Mouse (Mus musculus): Measurements from ENCODE around the gene Atxn1l. TPM values are rescaled to one million over a fixed set of nuclear protein-coding genes. Genes with fewer than 3 reads are reported as not detected.
A peak's percentile ranks its signal among the peaks of the same experiment; 100 is the strongest.

Gene Atxn1l
- total RNA-seq, 2 experiments from 2014 or later, result 20.4 to 21.9 TPM

GRCm38 (mm10) chr8:109754696-109755095 is 17.2 kb upstream of the Atxn1l start:
- no peak for TF ChIP-seq CTCF (IDR thresholded peaks at IDR 0.05)
- intact Hi-C loops (cut with DNase I), result no loop called here
- Histone ChIP-seq H3K4me3 (no peak overlapping the region), H3K27ac (no peak overlapping the region)
- no peak for DNase-seq

GRCm38 (mm10) chr8:109751731-109752485 is 14.4 kb upstream of the Atxn1l start:
- TF ChIP-seq CTCF (IDR thresholded peaks at IDR 0.05), result no peak
- intact Hi-C loops (cut with DNase I), result no loop called here
- Histone ChIP-seq H3K4me3 (no peak overlapping the region), H3K27ac (no peak overlapping the region)
- no peak for DNase-seq

GRCm38 (mm10) chr8:109750699-109751098 is 13.2 kb upstream of the Atxn1l start:
- Histone ChIP-seq H3K4me3 (no peak overlapping the region), H3K27ac (no peak overlapping the region)
- intact Hi-C loops (cut with DNase I), result no loop called here
- no peak for TF ChIP-seq CTCF (IDR thresholded peaks at IDR 0.05)
- DNase-seq, result no peak

DNA sequence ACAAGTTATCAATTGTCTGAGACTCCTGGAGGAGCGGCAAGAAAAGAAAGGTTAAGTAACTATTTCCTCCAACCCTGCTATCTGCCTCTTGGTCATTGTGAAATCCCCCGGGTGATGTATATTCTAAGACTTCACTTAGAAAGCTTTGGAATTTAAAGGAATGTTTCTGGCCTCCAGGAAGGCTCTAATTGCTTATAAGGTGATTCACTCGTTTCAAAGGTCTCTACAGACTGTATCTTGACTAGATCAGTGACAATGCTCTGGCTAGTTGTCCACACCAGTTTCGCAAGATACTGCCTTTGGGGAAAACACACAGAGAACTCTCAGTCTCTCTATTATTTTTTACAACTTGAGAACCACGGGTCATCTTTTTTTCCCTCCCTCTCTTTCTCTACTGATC is 12.7 kb upstream of the Atxn1l start:
- Histone ChIP-seq H3K4me3 (no peak overlapping the region), H3K27ac (no peak overlapping the region)
- TF ChIP-seq CTCF (IDR thresholded peaks at IDR 0.05), result no peak
- DNase-seq, result no peak
- intact Hi-C loops (cut with DNase I), result no loop called here

DNA sequence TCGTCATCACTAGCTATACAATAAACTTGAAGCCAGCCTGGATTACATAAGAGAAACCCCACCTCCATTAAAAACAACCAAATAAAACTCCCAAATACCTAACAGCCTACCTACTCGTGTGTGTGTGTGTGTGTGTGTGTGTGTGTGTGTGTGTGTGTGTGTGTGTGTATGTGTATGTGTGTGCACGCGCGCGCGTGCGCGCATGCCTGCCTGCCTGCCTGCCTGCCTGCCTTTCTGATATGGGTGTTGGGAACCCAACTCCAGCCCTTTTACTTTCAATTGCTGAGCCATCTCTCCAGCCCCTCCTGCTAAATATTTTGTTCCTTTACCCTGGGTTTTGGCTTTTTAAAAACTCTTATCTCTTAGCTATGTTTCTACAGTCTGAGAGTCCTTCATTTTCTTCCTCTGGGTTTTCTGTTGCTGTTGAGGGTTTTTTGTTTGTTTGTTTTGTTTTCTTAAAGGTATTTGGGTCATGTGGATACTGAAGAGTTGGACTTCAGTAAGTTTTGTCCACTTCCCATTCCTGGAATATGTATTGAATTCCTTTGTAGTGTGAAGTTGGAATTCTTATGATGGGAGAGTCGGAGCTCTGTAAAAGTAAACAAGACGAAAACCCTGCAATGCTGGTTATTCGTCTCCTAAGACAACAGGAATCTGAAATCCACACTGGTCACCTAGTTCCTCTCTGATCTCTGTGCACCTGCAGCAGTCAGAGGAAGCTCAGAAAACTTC is 10.1 kb upstream of the Atxn1l start:
- H3K27ac ChIP-seq, result no peak overlapping the region
- no peak for DNase-seq

DNA sequence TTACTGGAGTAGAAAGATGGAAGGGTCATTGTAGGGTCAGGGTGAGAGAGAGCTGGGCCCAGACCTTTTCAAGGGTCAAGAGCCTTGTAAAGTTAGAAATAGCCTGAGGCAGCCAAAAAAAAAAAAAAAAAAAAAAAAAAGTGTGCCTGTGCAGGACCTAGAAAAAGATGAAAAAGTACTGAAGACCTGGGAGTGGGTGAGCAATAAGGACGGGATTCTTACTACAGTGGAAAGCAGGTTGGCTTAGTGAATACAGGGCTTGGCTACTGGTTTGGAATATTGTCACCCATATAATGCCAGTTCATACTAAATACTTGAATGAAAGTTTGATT is 476 bp upstream of the Atxn1l start:
- DNase-seq, result no peak
- peak overlapping the region; percentile 93 for H3K4me3 ChIP-seq
- no peak for TF ChIP-seq CTCF (IDR thresholded peaks at IDR 0.05)
- H3K27ac ChIP-seq, result peak overlapping the region; percentile 92
- intact Hi-C loops (cut with DNase I), result no loop called here

More for the DNA sequence above, 10.1 kb upstream of the Atxn1l start:
- intact Hi-C loops (cut with DNase I), result no loop called here
- H3K4me3 ChIP-seq, result no peak overlapping the region
- no peak for TF ChIP-seq CTCF (IDR thresholded peaks at IDR 0.05)

DNA sequence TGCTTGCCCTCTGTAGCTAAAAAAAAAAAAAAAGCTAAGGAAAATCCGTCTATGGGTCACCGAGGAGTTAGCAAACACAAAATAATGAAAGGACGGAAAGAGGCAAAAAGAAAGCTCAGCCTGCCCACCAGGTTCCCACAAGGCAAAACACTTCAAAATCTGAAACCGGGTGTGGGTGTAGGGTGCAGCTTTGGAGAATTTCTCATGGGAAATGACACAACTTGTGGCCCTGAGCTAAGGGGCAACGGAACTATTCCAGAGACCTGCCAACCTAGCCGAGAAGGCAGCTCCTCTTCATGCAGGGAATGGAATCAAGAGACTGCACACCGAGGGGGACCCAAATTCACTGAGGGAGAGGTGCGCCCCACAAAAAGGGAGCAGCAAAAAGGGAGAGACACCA is 720 bp downstream of the Atxn1l start:
- TF ChIP-seq CTCF (IDR thresholded peaks at IDR 0.05), result no peak
- no peak for DNase-seq
- H3K4me3 ChIP-seq, result peak overlapping the region; percentile 93
- H3K27ac ChIP-seq, result peak overlapping the region; percentile 92
- intact Hi-C loops (cut with DNase I), result no loop called here

GRCm38 (mm10) chr8:109734018-109734417 is 3.5 kb downstream of the Atxn1l start:
- no peak for TF ChIP-seq CTCF (IDR thresholded peaks at IDR 0.05)
- DNase-seq, result no peak
- intact Hi-C loops (cut with DNase I), result no loop called here
- Histone ChIP-seq H3K27ac (no peak overlapping the region), H3K4me3 (no peak overlapping the region)

GRCm38 (mm10) chr8:109731012-109731411 is 6.5 kb downstream of the Atxn1l start:
- DNase-seq, result no peak
- intact Hi-C loops (cut with DNase I), result no loop called here
- no peak overlapping the region for H3K4me3 ChIP-seq
- no peak overlapping the region for H3K27ac ChIP-seq
- TF ChIP-seq CTCF (IDR thresholded peaks at IDR 0.05), result no peak

DNA sequence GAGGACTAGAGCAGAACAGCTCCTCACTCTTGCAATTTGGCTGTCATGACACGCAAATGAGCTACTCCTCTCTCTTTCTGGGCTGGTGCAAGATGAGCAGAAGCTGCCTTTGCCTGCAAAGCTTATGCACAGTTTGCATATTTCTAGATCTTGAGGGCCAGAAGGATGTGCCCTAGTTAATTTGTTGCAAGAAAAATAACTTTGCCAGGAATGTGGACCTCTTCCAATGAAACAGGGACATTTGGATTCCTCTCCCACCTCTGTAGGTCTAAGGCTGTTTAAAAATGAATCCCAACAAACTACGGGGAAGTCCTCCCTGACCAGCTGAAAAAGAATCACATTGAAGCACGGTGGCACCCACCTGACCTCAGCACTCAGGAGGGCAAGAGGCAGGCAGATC is 12.4 kb downstream of the Atxn1l start:
- TF ChIP-seq CTCF (IDR thresholded peaks at IDR 0.05), result no peak
- no peak overlapping the region for H3K4me3 ChIP-seq
- intact Hi-C loops (cut with DNase I), result no loop called here

DNA sequence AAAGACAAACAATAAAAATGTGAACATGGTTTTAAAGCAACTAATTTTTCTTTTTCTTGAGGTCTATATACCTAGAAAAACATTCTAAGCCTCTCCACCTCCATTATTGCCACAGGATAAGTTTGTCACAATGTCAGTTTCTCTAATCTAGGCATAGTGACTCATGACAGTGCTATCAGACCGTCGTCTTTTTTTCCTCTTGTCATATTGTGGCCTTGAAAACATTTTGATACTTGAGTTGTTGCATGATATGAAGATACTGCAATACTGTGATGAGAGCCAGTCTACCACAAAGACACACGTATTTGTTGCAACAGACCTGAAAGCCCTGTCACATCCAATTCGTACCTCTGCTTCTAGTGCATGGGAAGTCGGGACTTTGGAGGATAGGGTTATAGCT is 22.6 kb downstream of the Atxn1l start:
- H3K4me3 ChIP-seq, result no peak overlapping the region
- intact Hi-C loops (cut with DNase I), result no loop called here
- H3K27ac ChIP-seq, result no peak overlapping the region
- TF ChIP-seq CTCF (IDR thresholded peaks at IDR 0.05), result no peak
- no peak for DNase-seq

More for the DNA sequence above, 12.4 kb downstream of the Atxn1l start:
- no peak overlapping the region for H3K27ac ChIP-seq
- no peak for DNase-seq

- no peak for TF ChIP-seq CTCF (IDR thresholded peaks at IDR 0.05)
- H3K27ac ChIP-seq, result no peak overlapping the region
- DNase-seq, result no peak
- H3K4me3 ChIP-seq, result no peak overlapping the region
- intact Hi-C loops (cut with DNase I), result no loop called here
These were observed 25.0 kb downstream of the Atxn1l start for GRCm38 (mm10) chr8:109712521-109712920.

- H3K27ac ChIP-seq, result no peak overlapping the region
- no peak for DNase-seq
- intact Hi-C loops (cut with DNase I), result loop anchor here (2.0 to 5.0 kb wide), 2 partner anchors 71 to 101 kb away; partner anchors contain the start of genes Ap1g1 and Dhodh
- TF ChIP-seq CTCF (IDR thresholded peaks at IDR 0.05), result no peak
- H3K4me3 ChIP-seq, result no peak overlapping the region
These were observed 29.6 kb downstream of the Atxn1l start for GRCm38 (mm10) chr8:109707921-109708320.

Measured in gastrocnemius, adult 2 months (tissue).